Mouse (Mus musculus) kidney, postnatal 14 days (tissue): Measurements from ENCODE around the gene Chrna9.
A peak's percentile ranks its signal among the peaks of the same experiment; 100 is the strongest.

ENCODE experiments used
- DNase-seq: peaks from one replicate; pipeline ENCODE4 v3.0.0; 2022; ENCODE audit warnings: mixed read lengths

Gene Chrna9

DNA sequence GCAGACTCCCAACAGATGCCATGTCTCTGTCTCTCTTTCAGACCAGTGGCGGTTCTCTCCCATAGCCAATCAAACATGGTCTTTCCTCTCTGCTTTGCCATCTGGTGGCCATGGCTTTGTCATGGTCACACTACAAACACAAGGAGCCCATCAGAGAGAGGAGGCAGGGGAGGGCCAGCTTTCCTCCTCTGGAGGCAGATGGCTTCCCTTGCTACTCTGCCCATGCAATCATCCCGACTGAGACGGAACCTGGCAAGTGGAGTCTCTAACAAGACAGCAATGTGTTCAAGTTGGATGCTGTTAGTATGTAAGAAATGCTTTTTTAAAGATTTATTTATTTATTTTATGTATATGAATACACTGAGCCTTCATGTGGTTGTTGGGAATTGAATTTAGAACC lies 14.8 kb upstream of the Chrna9 start:
- no peak for DNase-seq

- DNase-seq = no peak
Observed at GRCm38 (mm10) chr5:65920701-65921426, 13.9 kb upstream of the Chrna9 start.

DNA sequence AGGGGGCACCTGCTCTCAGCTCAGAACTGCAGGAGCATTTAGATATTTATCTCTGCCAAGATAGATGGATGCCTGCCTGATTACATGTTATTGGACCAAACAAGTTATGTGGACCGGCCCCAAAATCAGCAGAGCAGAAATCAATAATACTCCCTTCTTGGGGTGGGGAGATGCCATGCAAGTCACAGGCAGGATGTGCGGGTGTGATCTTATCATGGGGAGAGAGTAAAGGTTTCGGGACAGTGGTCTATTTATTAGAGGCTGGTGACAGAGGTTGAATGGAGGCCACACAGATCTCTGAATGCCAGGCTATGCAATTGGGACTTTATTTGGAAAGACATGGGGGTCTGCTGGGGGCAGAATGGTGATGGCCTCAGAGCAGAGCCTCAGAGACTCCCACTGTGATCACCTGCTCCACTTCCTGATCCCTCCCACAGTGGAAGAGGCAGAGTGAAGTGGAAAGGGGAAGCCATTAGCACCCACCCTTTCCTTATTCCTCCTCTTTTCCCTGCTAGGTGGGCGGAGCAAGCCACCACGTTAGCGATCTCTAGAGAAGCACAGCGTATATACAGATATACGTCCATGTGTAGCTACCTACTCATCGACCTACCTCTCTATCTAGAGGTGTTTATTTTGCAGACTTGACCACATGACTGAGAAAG lies 13.1 kb upstream of the Chrna9 start:
- DNase-seq = no peak

- DNase-seq = no peak
Observed at GRCm38 (mm10) chr5:65926666-65927065, 8.1 kb upstream of the Chrna9 start.

DNA sequence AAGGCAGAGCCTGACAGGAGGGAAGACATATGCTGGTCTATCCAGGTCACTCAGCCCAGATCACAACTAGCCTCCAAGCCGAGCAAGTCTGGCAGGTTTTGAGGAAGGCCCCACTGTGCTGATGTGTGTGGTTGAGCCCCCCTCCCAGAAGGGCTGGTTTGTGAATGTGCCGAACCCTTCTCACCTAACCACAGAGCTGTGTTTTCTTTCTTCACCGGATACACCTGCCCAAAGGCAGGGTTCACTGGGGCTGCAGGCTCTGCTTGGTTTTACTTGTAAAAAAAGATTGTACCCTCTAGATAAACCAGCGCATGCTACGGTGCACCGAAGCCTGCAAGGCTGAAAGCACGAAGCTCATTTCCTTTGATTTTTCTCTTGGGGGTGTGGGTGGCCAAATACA lies 5.6 kb upstream of the Chrna9 start:
- DNase-seq = no peak

GRCm38 (mm10) chr5:65930171-65930570 lies 4.5 kb upstream of the Chrna9 start:
- DNase-seq = no peak

DNA sequence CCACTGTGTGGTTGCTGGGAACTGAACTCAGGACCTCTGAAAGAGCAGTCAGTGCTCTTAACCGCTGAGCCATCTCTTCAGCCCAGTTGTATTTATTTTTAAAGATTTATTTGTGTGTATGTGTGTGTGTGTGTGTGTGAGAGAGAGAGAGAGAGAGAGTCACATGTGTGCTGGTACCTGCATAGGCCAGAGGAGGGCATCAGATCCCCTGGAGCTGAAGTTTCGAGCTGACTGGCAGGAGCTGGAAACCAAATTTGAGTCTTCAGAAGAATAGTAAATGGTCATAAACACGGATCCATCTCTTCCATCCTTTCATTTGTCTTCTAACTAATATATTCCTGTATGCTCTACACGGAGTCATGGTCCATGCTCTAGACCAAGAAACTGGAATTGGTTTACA lies 1.5 kb upstream of the Chrna9 start:
- DNase-seq = no peak

DNA sequence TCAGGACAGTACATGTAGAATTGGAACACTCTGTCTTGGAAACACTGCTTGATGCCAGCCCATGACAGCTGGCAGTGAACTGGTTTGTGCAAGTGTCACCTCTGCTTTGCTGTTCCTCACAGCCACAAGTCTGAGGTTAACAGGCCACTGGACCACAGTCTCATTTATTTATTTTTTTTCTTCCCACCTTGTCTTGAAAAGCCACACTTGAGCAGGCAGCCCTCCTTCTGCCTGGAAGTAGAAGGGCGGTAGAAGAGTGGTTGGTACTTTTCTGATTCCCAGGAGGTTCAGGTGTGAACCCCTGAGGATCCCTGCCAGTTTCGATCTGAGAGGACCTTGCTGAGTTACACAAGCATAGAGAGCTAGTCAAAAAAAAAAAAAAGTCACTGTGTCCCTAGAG lies 957 bp upstream of the Chrna9 start:
- DNase-seq = no peak

DNA sequence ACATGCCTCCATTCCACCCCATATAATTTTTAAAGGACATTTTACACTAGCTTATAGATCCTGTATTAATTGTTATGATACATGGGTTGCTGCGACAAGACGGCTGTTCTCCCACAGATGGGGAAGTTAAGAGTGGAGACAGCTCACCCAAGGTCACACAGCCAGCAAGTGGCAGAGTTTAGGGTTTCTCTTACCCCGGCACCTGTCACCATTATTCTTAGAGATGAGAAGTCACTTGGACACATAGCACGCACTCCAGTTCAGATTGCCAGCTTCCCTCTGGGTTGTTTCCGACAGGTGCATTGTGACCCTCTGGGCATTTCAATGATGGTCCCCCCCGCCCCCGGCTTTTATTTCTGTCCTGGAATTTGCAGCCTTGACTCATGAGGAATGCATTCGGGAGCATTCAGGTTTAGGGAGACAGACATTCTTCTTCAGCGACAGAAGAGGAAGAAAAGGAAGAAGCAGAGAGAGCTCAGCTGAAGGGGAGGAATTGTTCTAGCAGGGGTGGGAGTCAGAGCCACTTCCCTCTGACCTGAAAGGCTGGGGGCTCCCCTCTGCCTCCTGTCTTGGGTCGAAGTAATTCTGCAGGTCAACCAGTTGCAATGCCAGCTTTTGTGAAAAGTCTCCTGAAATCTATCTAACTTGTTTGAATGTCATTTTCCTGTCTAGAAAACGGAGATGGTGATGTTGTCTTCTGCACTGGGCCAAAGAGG lies 2.4 kb downstream of the Chrna9 start:
- DNase-seq = no peak

DNA sequence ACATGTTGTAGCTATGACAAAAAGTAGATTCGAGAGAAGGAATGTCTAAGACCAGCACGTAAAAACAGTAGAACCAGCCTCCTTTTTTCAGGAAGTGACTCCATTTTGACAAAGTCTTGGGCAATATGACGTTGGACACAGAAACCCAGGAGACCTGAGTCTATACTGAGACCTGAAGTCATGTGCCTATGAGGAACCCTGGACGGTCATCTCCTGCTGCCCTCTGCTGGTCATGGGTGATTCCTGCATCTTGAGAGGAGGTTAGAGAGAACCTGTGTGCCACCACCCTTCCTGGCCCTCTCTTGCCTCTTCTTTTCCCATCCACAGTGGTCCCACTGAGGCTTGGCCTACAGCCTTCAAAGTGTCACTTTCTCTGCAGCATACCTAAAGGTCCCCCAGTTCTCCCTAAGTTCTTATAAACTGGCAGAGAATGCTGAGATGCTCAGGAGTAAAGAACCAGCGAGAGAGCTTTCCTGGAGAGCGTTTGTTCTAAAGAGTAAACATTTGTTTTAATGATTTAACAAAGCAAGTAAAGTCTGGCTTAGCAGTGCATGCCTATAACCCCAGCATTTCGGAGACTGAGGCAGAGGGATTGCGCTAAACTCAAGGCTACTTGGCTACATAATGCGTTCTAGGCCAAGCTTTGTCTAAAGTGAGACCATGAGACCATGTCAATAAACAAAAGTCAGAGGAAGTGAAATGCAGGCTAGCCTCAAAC lies 3.4 kb downstream of the Chrna9 start:
- peak; percentile 83 for DNase-seq

DNA sequence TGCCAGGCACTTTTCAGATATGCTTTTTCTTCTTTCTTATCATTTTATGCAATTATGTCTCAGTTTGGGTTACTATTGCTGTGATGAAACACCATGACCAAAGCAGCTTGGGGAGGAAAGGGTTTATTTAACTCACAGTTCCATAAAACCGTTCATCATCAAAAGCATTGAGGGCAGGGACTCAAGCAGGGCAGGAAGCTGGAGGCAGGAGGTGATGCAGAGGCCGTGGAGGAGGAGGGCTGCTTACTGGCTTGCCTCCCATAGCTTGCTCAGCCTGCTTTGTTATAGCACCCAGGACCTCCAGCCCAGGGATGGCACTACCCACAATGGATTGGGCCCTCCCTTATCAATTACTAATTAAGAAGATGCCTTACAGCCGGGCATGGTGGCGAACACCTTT lies 6.4 kb downstream of the Chrna9 start:
- no peak for DNase-seq

DNA sequence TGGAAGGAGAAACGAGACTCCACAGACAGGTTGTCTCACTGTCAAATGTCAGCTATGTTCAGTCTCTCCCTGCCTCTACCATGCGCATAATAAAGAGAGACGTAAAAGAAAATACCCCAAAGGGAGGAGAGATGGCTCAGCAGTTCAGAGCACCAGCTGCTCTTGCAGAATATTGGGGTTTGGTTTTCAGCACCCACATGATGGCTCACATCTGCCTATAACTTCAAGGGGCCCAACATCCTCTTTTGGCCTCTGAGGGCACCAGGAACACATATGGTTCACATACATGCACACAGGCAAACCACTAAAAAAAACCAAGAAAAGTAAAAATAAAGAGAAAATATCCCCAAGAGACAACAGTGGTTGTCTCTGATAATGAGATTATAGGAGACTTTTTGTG lies 15.1 kb downstream of the Chrna9 start:
- DNase-seq = no peak

DNA sequence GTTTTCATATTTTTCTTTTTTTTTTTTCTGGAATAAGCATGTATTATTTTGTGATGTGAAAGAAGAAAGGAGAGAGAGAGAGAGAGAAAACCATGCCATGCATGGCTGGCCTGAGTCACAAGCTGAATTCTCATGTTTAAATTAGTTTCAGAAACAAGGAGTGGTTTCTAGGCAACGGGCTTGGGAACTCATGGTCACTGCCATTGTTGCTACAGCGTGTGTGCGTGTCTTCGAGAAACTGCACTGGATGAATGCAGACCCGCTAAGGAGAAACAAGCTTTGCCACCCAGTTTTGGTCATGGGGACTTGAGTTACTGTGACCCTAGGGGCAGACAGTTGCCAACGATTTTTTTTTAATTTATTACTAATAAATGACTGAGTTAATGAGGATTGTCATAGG lies 15.5 kb downstream of the Chrna9 start:
- DNase-seq = peak; percentile 17

DNA sequence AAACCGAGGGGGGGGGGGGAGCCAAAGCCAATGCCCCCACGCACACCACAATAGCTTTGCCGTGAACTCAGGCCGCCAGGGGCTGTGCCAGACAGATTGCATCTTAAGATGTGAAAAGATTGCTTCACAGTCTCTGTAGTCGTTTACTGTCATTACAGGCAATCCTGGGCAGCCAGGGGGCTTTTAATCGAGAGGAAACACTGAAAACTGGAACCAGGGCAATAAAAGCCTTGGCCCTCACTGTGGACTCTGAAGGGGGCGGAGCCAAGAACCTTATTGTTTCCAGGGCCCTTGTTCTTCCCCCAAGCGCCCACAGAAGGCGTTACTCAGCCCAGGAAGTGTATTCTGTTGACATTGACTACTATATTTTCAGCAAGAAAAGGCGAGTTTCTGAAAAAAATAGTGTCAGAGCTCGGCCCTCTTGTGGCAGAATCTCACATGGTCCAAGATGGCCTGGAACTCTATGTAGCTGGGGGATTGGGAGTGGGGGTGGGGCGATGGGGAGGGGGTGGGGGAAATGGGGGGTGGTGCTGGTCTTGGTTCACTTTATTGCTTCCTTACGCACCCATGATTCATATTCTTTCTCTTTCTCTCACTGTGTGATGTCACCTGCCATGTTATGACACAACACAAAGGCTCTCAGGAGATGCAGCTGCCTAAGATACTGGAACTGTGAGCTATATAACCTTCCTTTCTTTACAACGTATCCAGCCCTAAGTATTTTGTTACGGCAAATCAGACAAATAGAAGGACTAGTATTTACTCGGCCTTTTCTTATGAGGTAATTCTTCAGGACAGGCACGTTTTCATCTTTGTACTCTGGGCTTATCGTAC lies 16.2 kb downstream of the Chrna9 start:
- peak; percentile 14 for DNase-seq

DNA sequence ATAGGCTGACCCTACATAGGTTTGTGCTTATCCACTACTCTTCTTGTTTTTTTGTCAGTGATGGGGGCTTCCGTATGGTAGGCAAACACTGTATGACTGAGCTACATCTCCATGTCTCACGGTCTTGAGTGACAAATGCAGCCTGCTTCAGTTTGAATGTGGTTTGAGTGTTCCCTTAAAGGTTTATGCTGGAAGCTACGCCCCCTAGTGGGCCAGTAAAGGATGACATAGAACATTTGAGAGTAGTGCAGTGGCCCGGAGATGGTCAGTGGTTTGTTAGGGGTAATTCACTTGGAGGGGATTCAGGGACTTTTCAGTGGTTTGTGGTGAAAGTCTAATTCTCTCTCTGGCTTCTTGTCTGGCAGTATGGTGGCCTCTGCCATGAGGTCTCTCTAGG lies 16.8 kb downstream of the Chrna9 start:
- no peak for DNase-seq

GRCm38 (mm10) chr5:65954130-65955080 lies 19.7 kb downstream of the Chrna9 start:
- no peak for DNase-seq

DNA sequence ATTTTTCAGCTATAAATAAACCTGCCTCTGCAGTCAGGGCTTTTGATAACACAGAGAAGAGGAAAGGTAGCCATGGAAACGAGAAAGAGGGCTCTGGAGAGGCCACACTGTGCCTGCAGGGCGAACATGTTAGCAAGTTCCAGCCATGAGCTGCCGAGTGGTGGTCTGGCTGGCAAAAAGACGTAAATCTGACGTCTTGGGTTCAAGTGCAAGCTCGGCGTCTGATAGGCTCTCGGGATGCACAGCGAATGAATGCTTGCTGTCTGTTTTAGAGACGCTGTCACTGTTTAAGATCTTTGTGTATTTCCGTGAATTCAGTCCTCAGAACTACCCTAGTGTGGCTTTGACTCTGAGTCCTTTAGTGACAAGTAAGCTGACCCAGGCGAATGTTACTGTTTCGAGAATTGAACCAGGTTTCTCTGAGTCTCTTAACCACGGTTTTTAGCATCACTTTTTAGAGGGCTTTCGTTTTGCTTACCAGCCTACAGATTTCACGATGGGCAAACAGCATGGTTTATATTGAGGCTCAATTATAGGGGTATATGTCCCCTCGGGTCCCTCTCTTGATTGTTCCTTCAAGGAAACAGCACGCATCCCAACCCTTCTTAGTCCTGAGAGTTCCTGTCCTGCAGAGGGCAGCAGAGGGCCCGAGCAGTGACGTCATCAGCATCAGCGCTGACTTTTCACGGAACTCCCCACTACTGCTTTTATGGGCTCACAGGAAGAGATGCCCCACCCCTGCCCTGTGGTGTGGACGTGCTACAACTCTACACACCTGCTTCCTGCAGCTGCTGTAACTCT lies 20.8 kb downstream of the Chrna9 start:
- DNase-seq = peak; percentile 82

DNA sequence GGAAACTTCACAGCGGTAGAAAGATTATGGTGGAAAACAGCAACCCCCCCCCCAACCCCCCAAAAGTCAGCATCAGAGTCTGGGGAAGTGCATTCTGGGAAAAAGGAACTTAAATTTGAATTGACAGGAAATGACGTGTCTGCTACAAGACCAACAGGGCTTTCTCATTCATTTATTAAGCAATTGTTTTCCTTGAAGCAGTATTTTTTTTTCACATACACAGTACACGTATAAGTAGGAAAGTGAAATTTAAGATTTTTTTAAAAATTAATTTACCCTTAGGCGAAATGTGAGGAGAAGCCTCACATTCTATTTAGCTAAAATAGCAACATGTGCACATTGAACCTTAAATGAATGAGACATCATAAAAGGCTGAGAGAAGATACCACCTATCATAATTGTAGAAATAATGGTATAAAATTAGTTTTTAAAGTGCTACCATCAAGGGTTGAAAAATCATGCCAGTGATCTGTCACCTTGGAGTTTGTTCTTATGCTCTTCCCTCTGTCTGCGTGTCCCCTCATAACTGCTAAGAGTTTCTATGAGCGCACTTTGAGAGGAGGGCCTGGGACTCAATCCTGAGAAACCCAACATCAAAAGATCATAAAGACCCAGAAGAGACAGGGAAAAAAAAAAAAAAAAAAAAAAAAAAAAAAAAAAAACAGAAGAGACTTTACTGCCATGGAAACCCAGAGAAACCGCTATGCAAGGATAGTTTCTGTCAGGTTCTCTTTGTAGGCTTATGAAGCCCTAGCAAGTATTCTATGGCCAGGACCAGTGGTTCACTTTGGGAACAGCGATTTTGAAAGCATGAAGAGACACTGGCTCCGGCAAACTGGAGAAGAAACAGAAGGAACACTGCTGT lies 21.7 kb downstream of the Chrna9 start:
- no peak for DNase-seq

GRCm38 (mm10) chr5:65958597-65958996 lies 23.9 kb downstream of the Chrna9 start:
- peak; percentile 36 for DNase-seq
